Mouse (Mus musculus) ES-Bruce4 (cell line): ENCODE data around the gene Kpna4. TPM values are rescaled to one million over a fixed set of nuclear protein-coding genes. Genes with fewer than 3 reads are reported as not detected.
A peak's percentile ranks its signal among the peaks of the same experiment; 100 is the strongest.

ENCODE experiments used
- H3K27ac ChIP-seq: 2 replicates; pipeline ENCODE4 v1.5.1; 2012; ENCODE audit warnings: low read length, inconsistent platforms; ENCODE audit not compliant: insufficient read depth
- H3K27me3 ChIP-seq: 2 replicates; pipeline ENCODE4 v1.6.1; 2012; ENCODE audit warnings: mild to moderate bottlenecking, low read length, inconsistent platforms; ENCODE audit not compliant: control insufficient read depth, poor library complexity, insufficient read depth, severe bottlenecking
- H3K36me3 ChIP-seq: 2 replicates; pipeline ENCODE4 v1.6.1; 2012; ENCODE audit warnings: inconsistent platforms, mild to moderate bottlenecking, low read length, moderate library complexity; ENCODE audit not compliant: control insufficient read depth, poor library complexity, insufficient read depth, severe bottlenecking
- H3K4me1 ChIP-seq: one replicate; pipeline ENCODE4 v1.8.1; 2011; ENCODE audit warnings: low read length; ENCODE audit not compliant: control insufficient read depth, insufficient read depth
- H3K4me3 ChIP-seq: 2 replicates; pipeline ENCODE4 v1.5.1; 2011; ENCODE audit warnings: low read depth, mild to moderate bottlenecking, low read length
- H3K9ac ChIP-seq: 2 replicates; pipeline ENCODE4 v1.6.1; 2012; ENCODE audit warnings: low read depth, mild to moderate bottlenecking, inconsistent platforms; ENCODE audit not compliant: poor library complexity, severe bottlenecking
- H3K9me3 ChIP-seq: replicated peaks from 2 replicates; pipeline ENCODE4 v1.6.1; 2012; ENCODE audit warnings: mild to moderate bottlenecking, low read length, inconsistent platforms; ENCODE audit not compliant: control insufficient read depth, poor library complexity, insufficient read depth, severe bottlenecking
- CTCF ChIP-seq: IDR thresholded peaks from one replicate; pipeline ENCODE4 v1.8.1; 2011; ENCODE audit warnings: low read depth, low read length
- EP300 ChIP-seq: IDR thresholded peaks from 2 replicates; pipeline ENCODE4 v1.6.1; 2011; ENCODE audit warnings: low read depth, low read length; ENCODE audit not compliant: insufficient read depth
- POLR2A ChIP-seq: IDR thresholded peaks from one replicate; pipeline ENCODE4 v1.8.1; 2011; ENCODE audit warnings: low read length; ENCODE audit not compliant: insufficient read depth
- polyA plus RNA-seq: library from polyadenylated mRNA; stranded (reverse); fragments of >200 nt; gene quantifications from 2 replicates; pipeline ENCODE4 v1.2.4, GENCODE M21; 2011; ENCODE audit warnings: low read depth; ENCODE audit not compliant: missing spikeins, insufficient read depth, insufficient read length

Gene Kpna4
- polyA plus RNA-seq, result 77.2 and 85.0 TPM in 2 replicates

- TF ChIP-seq CTCF (no peak), EP300 (0 out of 2 replicates have a peak, but pooled peaks have one; percentile 45), POLR2A (peak; percentile 63)
These were observed at the start of gene Kpna4 for GRCm38 (mm10) chr3:69126509-69127345. Gene Kpna4 (minus strand): TSS chr3:69127113.

GRCm38 (mm10) chr3:69175229-69175628 lies 48.3 kb upstream of the Kpna4 start:
- Histone ChIP-seq H3K27ac (no peak overlapping the region), H3K9ac (no peak overlapping the region), H3K4me1 (no peaks in the 10 kb centered on the region), H3K4me3 (no peak overlapping the region), H3K27me3 (no peaks in the 10 kb centered on the region), H3K9me3 (no peaks in the 10 kb centered on the region), H3K36me3 (no peaks in the 10 kb centered on the region)
- TF ChIP-seq CTCF (no peak), POLR2A (no peak), EP300 (no peak)

More at GRCm38 (mm10) chr3:69126509-69127345, at the start of gene Kpna4:
- Histone ChIP-seq H3K36me3 (no peaks in the 10 kb centered on the region), H3K9ac (peak within 1 kb of the TSS; percentile 99), H3K27ac (peak within 1 kb of the TSS; percentile 44; the same call in 1 of the 2 replicates), H3K9me3 (no peaks in the 10 kb centered on the region), H3K4me3 (peak within 1 kb of the TSS; percentile 90), H3K4me1 (peaks cover 1% of the 10 kb centered on the region), H3K27me3 (no peaks in the 10 kb centered on the region)

DNA sequence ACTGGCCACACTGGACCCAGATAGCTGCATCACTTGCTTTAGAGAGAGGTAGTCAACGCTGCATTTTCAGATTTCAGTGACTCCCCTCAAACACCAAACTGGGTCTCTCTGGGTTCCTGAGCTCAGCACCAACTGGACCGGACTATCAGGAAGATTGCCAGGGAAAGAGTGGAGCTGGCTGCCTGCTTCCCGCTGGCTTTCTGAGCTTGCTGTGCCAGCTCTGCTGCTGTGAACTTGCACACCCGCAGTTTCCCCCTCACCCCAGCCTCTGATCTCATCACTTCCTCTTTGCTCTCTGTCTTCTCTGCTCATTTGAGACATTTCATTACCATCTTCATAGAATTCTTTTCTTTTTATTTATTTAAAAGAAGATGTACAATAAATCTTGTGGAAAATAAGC lies 44.2 kb upstream of the Kpna4 start:
- H3K9ac ChIP-seq, result no peak overlapping the region
- H3K27me3 ChIP-seq, result no peaks in the 10 kb centered on the region
- H3K27ac ChIP-seq, result no peak overlapping the region
- TF ChIP-seq EP300, result no peak
- TF ChIP-seq CTCF, result no peak
- TF ChIP-seq POLR2A, result no peak
- H3K4me1 ChIP-seq, result no peaks in the 10 kb centered on the region
- no peak overlapping the region for H3K4me3 ChIP-seq
- H3K9me3 ChIP-seq, result no peaks in the 10 kb centered on the region
- no peaks in the 10 kb centered on the region for H3K36me3 ChIP-seq

- TF ChIP-seq POLR2A, result no peak
- no peak for TF ChIP-seq EP300
- no peak for TF ChIP-seq CTCF
- no peaks in the 10 kb centered on the region for H3K4me1 ChIP-seq
- H3K9me3 ChIP-seq, result no peaks in the 10 kb centered on the region
- H3K4me3 ChIP-seq, result no peak overlapping the region
- H3K27ac ChIP-seq, result no peak overlapping the region
- no peaks in the 10 kb centered on the region for H3K27me3 ChIP-seq
- no peaks in the 10 kb centered on the region for H3K36me3 ChIP-seq
- no peak overlapping the region for H3K9ac ChIP-seq
These were observed 42.9 kb upstream of the Kpna4 start for GRCm38 (mm10) chr3:69169796-69170195.

DNA sequence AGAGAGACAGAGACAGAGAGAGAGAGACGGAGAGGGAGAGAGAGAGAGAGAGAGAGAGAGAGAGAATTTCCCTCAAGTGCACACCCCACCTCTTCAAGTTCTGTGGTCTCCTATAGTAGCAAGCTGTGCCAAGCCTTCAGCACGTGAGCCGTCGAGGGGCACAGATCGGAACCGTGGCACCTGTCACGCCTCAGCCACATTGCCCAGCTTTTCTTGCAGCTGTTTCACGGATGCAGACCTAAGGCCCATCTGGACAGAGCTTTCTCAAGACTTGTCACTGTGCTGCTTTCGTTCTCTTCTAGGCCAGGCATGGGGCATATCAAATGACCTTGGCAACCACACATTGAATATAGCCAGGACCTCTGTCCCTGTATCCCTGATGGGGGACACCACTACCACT lies 41.8 kb upstream of the Kpna4 start:
- no peaks in the 10 kb centered on the region for H3K27me3 ChIP-seq
- no peak overlapping the region for H3K9ac ChIP-seq
- H3K27ac ChIP-seq, result no peak overlapping the region
- no peaks in the 10 kb centered on the region for H3K9me3 ChIP-seq
- TF ChIP-seq POLR2A, result no peak
- no peak for TF ChIP-seq EP300
- no peak for TF ChIP-seq CTCF
- H3K4me1 ChIP-seq, result no peaks in the 10 kb centered on the region
- no peaks in the 10 kb centered on the region for H3K36me3 ChIP-seq
- no peak overlapping the region for H3K4me3 ChIP-seq

DNA sequence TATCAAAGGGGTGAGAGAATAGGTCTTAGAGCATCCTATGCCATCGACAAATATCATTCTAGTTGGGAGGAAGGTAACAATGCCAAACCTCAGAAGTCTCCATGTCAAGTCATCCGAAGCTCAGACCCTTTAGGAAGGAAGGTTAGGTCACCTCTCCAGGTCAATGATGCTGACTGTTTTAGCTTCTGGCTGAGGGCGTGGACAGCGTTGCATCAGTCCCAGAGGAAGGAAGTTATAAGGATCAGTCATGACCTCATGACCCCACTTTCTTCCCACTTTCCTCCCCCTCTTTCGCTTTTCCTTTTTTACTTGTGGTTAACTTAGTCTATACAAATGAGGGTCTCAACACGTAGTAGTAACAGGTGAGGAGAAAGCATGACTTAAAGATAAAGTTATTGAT lies 36.1 kb upstream of the Kpna4 start:
- no peak overlapping the region for H3K4me3 ChIP-seq
- H3K4me1 ChIP-seq, result no peaks in the 10 kb centered on the region
- H3K9ac ChIP-seq, result no peak overlapping the region
- no peak overlapping the region for H3K27ac ChIP-seq
- TF ChIP-seq CTCF, result no peak
- no peak for TF ChIP-seq POLR2A
- no peak for TF ChIP-seq EP300
- H3K36me3 ChIP-seq, result no peaks in the 10 kb centered on the region
- H3K27me3 ChIP-seq, result no peaks in the 10 kb centered on the region
- no peaks in the 10 kb centered on the region for H3K9me3 ChIP-seq
